Mouse (Mus musculus) hindbrain, postnatal 0 days (tissue): ENCODE data around the gene Ttl. TPM values are rescaled to one million over a fixed set of nuclear protein-coding genes. Genes with fewer than 3 reads are reported as not detected.

Experiments used
- ATAC-seq: fragments of 200-750 bp; cut with Nextera tagmentation; 2 replicates; pipeline ENCODE4 v1.8.0; 2017; ENCODE audit warnings: mild to moderate bottlenecking, moderate TSS enrichment, moderate library complexity
- DNase-seq: peaks from one replicate; pipeline ENCODE4 v3.0.0-alpha.2; 2015; ENCODE audit warnings: low spot score
- H3K27ac ChIP-seq: fragments of 300-500 bp; sonication (generic); 2 replicates; pipeline ENCODE4 v1.5.1; 2014; ENCODE audit warnings: mild to moderate bottlenecking
- H3K27me3 ChIP-seq: fragments of 300-500 bp; sonication (generic); 2 replicates; pipeline ENCODE4 v1.6.1; 2014; ENCODE audit warnings: low read length, mixed read lengths; ENCODE audit not compliant: insufficient read depth
- H3K36me3 ChIP-seq: fragments of 300-500 bp; sonication (generic); 2 replicates; pipeline ENCODE4 v1.6.1; 2014; ENCODE audit warnings: low read length, mixed read lengths; ENCODE audit not compliant: insufficient read depth
- H3K4me1 ChIP-seq: fragments of 300-500 bp; sonication (generic); 2 replicates; pipeline ENCODE4 v1.6.1; 2014; ENCODE audit warnings: antibody characterized with exemption, low read length, mixed read lengths; ENCODE audit not compliant: insufficient read depth
- H3K4me2 ChIP-seq: fragments of 300-500 bp; sonication (generic); 2 replicates; pipeline ENCODE4 v1.6.1; 2014; ENCODE audit warnings: low read depth, mild to moderate bottlenecking, low read length, moderate library complexity, mixed read lengths
- H3K4me3 ChIP-seq: fragments of 300-500 bp; sonication (generic); 2 replicates; pipeline ENCODE4 v1.5.1; 2014; ENCODE audit warnings: low read length
- H3K9ac ChIP-seq: fragments of 300-500 bp; sonication (generic); replicated peaks from 2 replicates; pipeline ENCODE4 v1.6.1; 2014; ENCODE audit warnings: mild to moderate bottlenecking, low read length, moderate library complexity, mixed read lengths
- H3K9me3 ChIP-seq: fragments of 300-500 bp; sonication (generic); 2 replicates; pipeline ENCODE4 v1.6.1; 2016; ENCODE audit warnings: low read length, mixed read lengths
- CTCF ChIP-seq: IDR thresholded peaks from 2 replicates; pipeline ENCODE4 v1.5.1; 2016; ENCODE audit warnings: antibody characterized with exemption, control low read depth, low read depth
- whole genome bisulfite sequencing: fragments of 180-500 bp; shearing (Covaris S2); extraction: QIAGEN DNeasy Blood & Tissue Kit; methylation state at CpG from one replicate; pipeline ENCODE4 v1.1.7; 2014; 5-methylcytosine and 5-hydroxymethylcytosine counted together
- polyA plus RNA-seq: library from polyadenylated mRNA; unstranded; fragments of >200 nt; fragmentation: Nextera tagmentation; extraction: Ambion mirVana; gene quantifications from 2 replicates; pipeline ENCODE4 v1.2.1, GENCODE M21; 2015
- total RNA-seq: library from RNA; depleted of rRNA; stranded (reverse); fragments of >200 nt; gene quantifications from 2 replicates; pipeline ENCODE4 v1.2.3, GENCODE M21; 2014

Ttl gene
- total and polyA plus RNA-seq, 2 experiments from 2014 or later, result 34.1 to 57.7 TPM

DNA sequence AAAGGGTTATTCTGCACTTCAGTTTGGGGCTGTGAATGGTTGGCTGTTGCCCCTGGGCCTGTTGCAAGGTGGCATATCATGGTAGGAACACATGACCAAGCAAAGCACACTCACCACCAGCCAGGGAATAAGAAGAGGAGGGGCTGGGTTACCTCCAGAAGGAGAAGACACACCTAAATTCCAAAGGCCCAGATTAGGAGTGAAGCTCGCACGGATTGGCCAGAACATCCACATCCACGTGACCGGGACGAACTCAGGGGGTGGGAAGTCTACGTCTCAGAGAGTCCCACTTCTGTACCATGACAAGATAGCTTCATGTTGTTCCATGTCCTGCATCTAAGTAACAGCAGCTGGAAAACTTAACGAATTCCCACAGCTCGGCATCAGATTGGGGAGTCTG is 8.5 kb upstream of the Ttl start:
- H3K9ac ChIP-seq, result no peak overlapping the region
- H3K9me3 ChIP-seq, result no peaks in the 10 kb centered on the region
- ATAC-seq (no peak), DNase-seq (no peak)
- no peak overlapping the region for H3K4me3 ChIP-seq
- no peaks in the 10 kb centered on the region for H3K27me3 ChIP-seq
- no peaks in the 10 kb centered on the region for H3K4me1 ChIP-seq
- 91% methylated on average over 8 of the region's 8 CpGs for WGBS
- H3K27ac ChIP-seq, result no peak overlapping the region
- no peak for TF ChIP-seq CTCF
- H3K4me2 ChIP-seq, result no peak overlapping the region
- H3K36me3 ChIP-seq, result no peaks in the 10 kb centered on the region

DNA sequence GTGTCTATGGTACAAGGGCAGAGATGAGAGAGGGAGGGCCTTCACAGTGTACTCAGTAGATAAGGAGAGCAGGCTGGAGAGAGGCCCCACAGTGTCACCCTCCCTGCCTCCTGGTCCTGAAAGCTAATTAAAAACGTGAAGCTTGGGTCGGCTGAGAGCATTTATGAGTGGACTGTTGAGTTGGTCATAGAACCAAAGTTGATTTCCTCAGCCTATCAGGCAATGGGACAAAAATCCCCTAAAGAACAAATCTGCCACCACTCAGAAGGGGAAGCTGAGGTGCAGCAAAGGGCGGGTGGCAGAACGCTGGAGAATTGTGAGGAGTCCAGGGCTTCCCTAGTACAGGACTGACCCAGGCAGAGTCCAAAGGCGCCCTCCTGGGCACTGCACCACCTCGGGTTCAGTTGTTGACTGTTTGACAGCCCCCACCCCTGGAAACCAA is 7.8 kb upstream of the Ttl start:
- Histone ChIP-seq H3K4me1 (no peaks in the 10 kb centered on the region), H3K9me3 (no peaks in the 10 kb centered on the region), H3K27ac (no peak overlapping the region), H3K4me3 (no peak overlapping the region), H3K36me3 (no peaks in the 10 kb centered on the region), H3K9ac (no peak overlapping the region), H3K27me3 (no peaks in the 10 kb centered on the region), H3K4me2 (no peak overlapping the region)
- ATAC-seq, result no peak
- TF ChIP-seq CTCF, result no peak
- WGBS, result 85% methylated on average over 6 of the region's 6 CpGs
- DNase-seq, result no peak

DNA sequence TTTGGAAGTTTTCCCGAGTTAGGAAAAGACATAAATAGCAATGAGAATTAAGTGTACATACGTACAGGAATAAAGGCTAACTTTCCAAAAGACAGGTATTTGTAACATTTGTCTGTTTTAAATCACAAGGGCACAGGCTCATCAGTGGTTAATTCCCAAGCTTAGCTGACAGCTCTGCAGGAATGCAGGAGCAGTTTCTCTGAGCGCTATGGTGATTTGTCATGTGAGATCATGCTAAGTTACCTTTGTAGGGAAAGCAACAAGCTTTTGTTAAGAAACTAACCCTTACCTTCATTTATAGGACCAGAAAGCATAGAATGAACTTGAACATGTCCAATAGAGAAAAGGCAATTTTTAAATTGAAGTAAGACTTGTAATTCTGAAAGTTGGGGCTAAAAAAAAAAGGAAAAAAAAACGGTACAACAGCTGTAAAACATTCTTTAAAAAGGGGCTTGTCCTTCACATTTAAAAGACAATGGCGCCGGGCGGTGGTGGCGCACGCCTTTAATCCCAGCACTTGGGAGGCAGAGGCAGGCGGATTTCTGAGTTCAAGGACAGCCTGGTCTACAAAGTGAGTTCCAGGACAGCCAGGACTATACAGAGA is 4.2 kb upstream of the Ttl start:
- H3K27ac ChIP-seq, result no peak overlapping the region
- TF ChIP-seq CTCF, result no peak
- DNase-seq, result no peak
- no peaks in the 10 kb centered on the region for H3K27me3 ChIP-seq
- no peak overlapping the region for H3K4me2 ChIP-seq
- no peak overlapping the region for H3K9ac ChIP-seq
- H3K9me3 ChIP-seq, result no peaks in the 10 kb centered on the region
- H3K4me3 ChIP-seq, result no peak overlapping the region
- 81% methylated on average over 10 of the region's 10 CpGs for WGBS
- H3K36me3 ChIP-seq, result no peaks in the 10 kb centered on the region
- H3K4me1 ChIP-seq, result 0 out of 2 replicates have a peak, but pooled peaks cover 4% of the 10 kb centered on the region
- no peak for ATAC-seq

DNA sequence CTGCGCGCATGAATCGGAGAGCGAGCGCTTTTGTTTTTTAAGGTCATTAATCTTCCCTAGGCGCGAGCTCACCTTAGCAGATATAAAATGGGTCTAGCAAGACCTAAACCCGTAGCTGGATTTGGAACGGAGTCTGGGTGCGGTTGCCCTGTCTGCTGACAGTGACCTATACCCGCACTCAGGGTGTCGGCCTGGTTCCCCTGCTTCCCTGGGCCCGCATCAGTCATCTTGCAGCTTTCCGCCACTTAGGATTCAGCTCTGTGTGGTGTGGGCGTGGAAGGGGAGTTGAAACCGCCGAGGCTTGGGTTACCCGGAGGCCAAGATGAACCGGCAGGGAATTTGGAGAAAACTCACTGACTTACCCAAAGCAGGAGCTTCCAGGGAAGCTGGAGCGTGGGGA is 584 bp downstream of the Ttl start:
- no peaks in the 10 kb centered on the region for H3K9me3 ChIP-seq
- TF ChIP-seq CTCF, result no peak

DNA sequence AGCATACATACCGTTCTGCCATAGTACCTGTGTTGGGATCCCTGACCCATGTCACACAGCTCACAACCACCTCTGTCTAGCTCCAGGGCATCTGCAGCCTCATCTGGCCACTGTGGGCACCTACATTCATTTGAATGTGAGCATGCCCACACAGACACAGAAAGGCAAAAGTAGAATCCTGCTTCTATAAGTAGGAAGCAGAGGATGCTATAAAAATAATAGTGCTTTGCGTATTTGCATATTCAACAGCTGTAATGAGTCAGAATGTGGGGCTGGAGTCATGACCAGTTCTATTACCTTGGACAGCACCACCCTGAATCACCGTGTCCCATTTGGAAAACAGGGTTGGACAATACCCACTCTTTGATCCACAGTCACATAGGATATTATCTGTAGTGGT is 4.6 kb downstream of the Ttl start:
- Histone ChIP-seq H3K9ac (no peak overlapping the region), H3K9me3 (no peaks in the 10 kb centered on the region), H3K4me1 (peaks cover 21% of the 10 kb centered on the region; the same call in 1 of the 2 replicates), H3K27ac (no peak overlapping the region), H3K27me3 (no peaks in the 10 kb centered on the region), H3K4me3 (no peak overlapping the region), H3K36me3 (no peaks in the 10 kb centered on the region), H3K4me2 (no peak overlapping the region)
- WGBS, result 87% methylated on average over 3 of the region's 3 CpGs
- TF ChIP-seq CTCF, result no peak
- ATAC-seq, result no peak
- DNase-seq, result no peak

More for the DNA sequence above, 584 bp downstream of the Ttl start:
- Histone ChIP-seq H3K9ac (peak overlapping the region; percentile 71), H3K4me1 (peaks cover 25% of the 10 kb centered on the region; the same call in 1 of the 2 replicates), H3K4me3 (peak overlapping the region; percentile 91), H3K36me3 (no peaks in the 10 kb centered on the region), H3K27ac (peak overlapping the region; percentile 80), H3K4me2 (peak overlapping the region; percentile 71), H3K27me3 (no peaks in the 10 kb centered on the region)
- peak; percentile 62 for ATAC-seq
- under 1% methylated on average over 20 of the region's 20 CpGs for WGBS
- DNase-seq, result peak; percentile 75

DNA sequence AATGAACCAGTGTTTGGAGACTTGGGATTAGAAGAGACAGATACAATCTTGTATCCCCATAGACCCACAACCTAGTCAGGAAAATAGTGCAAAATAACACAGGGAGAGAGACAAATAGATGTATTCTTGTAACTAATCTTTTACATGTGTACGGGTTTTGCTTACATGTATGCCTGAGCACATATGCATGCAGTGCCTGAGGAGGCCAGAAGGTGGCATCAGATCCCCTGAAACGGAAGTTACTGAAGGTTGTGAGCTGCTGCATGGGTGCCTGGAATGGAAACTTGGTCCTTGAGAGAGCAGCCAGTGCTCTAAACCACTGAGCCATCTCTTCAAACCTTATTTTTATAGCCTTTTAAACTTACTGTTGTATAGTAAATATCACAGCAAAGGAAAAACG is 12.6 kb downstream of the Ttl start:
- no peaks in the 10 kb centered on the region for H3K9me3 ChIP-seq
- ATAC-seq (no peak), DNase-seq (peak; percentile 53)
- no peak overlapping the region for H3K27ac ChIP-seq
- 81% methylated on average over 3 of the region's 3 CpGs for WGBS
- H3K4me1 ChIP-seq, result no peaks in the 10 kb centered on the region
- peaks cover 35% of the 10 kb centered on the region for H3K36me3 ChIP-seq
- no peak overlapping the region for H3K9ac ChIP-seq
- H3K27me3 ChIP-seq, result no peaks in the 10 kb centered on the region
- TF ChIP-seq CTCF, result peak; percentile 62
- H3K4me3 ChIP-seq, result no peak overlapping the region
- H3K4me2 ChIP-seq, result no peak overlapping the region

DNA sequence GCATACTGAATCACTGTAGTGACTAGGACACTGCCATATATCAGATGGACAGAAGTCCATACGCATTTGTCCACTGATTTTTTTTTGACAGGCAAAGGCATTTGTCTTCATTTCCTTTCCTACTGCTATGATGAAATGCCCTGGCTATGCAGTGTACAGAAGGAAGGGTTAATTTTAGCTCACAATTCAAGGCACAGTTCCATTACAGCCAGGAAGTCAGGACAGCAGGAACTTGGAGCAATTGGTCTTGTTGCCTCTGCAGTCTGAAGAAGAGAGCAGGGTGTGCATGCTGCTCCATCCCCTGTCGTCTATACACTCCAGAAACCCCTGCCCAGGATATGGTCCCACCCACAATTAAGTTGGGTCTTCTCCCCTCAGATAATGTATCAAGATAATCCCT is 13.5 kb downstream of the Ttl start:
- WGBS, result 77% methylated on average over 2 of the region's 2 CpGs
- no peak for DNase-seq
- ATAC-seq, result no peak

More for the DNA sequence above, 13.5 kb downstream of the Ttl start:
- H3K4me2 ChIP-seq, result no peak overlapping the region
- H3K36me3 ChIP-seq, result peaks cover 39% of the 10 kb centered on the region
- no peaks in the 10 kb centered on the region for H3K27me3 ChIP-seq
- H3K9me3 ChIP-seq, result no peaks in the 10 kb centered on the region
- no peak for TF ChIP-seq CTCF
- no peaks in the 10 kb centered on the region for H3K4me1 ChIP-seq
- no peak overlapping the region for H3K4me3 ChIP-seq
- no peak overlapping the region for H3K9ac ChIP-seq
- H3K27ac ChIP-seq, result no peak overlapping the region
